Mouse (Mus musculus) c-Kit-negative CD71-positive TER-119-positive erythroid progenitor cells, embryonic 14.5 days (primary cell): ENCODE results near the gene Rpsa.

Source experiments
- DNase-seq: peaks from one replicate; pipeline ENCODE4 v3.0.0-alpha.2; 2013; ENCODE audit warnings: low read depth, low spot score

Gene Rpsa

GRCm38 (mm10) chr9:120113456-120113855 lies 14.0 kb upstream of the Rpsa start:
- DNase-seq, result no peak

GRCm38 (mm10) chr9:120114051-120114788 lies 13.3 kb upstream of the Rpsa start:
- DNase-seq, result no peak

DNA sequence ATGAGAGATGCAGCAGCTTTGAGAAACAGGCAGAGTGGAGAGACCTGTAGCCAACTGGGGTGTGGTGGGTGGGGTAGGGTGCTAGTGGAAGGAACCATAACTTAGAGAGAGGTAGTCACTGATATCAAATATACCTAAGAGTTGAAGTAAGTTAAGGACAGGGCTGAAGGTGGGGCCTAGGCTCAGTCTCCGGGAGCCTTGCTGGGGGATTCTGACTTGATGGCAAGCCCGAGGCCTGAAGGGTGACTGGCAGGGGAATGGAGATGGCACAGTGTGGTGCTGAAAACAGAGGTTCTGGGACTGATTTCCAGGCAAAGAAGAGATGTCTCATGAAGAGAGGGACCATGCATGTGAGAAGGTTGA lies 12.7 kb upstream of the Rpsa start:
- DNase-seq, result peak; percentile 68

- DNase-seq, result peak; percentile 83
Measured at GRCm38 (mm10) chr9:120115580-120115979, 11.9 kb upstream of the Rpsa start.

- peak; percentile 72 for DNase-seq
Measured at GRCm38 (mm10) chr9:120116184-120116624, 11.3 kb upstream of the Rpsa start.

GRCm38 (mm10) chr9:120118212-120118611 lies 9.3 kb upstream of the Rpsa start:
- DNase-seq, result no peak

DNA sequence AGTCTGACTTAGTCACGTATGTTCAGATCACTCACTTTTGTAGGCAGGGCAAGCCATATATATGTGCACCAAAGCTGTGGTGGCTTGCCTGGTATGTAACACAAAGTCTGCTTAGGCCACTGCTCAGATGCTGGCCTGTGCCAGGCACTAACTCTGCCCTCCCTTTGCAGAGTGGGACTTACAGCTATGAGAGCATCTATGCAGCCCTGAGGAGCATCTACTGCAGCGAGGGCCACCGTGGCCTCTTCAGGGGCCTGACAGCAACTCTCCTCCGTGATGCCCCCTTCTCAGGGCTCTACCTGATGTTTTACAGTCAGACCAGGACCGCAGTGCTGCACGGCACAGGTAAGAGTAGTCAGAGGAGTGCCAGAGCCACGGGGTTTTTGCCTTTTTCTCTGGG lies 7.0 kb upstream of the Rpsa start:
- DNase-seq, result no peak

- DNase-seq, result no peak
Measured at GRCm38 (mm10) chr9:120126868-120127267, 621 bp upstream of the Rpsa start.

DNA sequence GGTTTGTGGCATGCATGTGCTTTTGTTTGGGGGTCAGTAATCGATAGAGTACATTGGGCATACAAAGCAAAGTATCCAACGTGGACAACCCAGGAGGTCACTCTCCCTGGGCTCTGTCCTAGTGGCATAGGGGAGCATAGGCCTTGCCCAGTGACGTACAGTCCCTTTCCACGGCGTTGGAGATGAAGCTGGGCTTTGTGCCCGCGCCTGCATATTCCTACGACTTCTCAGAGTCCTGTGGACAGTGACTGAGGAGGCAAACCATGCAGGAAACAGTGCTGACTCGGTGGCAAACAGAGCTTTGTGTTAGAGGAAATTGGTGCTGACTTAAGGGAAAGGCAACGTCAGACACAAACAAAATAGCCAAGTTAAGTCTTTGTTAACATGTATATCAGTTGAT lies 1.8 kb downstream of the Rpsa start:
- no peak for DNase-seq

DNA sequence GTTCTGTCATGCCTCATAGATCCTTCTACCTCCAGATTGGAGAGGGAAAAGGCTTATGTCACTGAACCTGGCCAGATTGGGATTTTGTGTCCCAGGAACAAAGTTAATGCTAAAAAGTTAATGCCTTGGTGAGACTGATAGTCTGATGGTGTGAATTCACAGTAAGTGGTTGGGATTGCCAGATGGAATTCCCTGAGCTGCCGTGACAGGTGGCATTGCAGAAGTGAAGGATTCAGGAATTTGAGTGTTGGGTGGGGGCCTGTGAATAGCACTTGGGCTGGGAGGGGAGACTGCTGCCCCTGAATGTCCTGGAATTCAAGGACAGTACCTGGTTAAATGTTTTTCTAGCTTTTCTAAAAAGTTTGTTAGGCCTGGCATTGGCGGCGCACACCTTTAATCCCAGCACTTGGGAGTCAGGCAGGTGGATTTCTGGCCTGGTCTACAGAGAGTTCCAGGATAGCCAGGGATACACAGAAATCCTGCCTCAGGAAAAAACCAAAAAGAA lies 4.3 kb downstream of the Rpsa start:
- no peak for DNase-seq

GRCm38 (mm10) chr9:120132980-120133754 lies 5.7 kb downstream of the Rpsa start:
- no peak for DNase-seq

DNA sequence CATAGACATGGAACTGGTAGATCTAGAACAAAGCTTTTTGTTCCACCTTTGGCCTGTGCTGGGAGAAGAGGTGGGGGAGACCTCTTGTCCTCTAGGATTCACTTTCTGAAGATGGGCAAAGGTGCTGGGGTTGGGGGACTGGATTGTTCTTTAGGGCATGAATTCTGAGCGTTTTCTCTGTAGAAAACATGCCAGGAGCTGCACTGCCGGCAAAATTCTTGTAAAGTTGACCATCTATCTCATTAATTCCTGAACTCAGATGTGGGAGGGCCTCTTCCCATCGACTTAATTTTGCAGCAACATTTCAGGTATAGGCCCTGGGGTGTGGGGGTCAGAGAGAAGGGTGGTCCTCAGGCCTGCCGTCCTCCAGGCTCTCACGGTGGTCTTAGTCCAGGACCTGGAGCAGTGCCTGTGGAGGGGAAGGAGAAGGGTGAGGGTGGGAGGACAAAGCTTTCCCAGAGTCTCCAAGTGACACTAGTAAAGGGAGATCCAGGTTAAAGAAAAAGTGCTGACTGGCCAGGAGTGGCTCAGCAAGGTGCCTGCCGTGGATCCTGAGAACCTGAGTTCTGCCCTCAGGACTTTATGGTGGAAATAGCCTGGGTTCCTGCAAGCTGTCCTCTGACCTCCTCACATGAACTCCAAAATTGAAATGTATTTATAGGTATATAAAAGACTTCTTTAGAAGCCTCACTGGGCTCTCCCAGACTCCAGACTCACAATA lies 6.4 kb downstream of the Rpsa start:
- no peak for DNase-seq

- DNase-seq, result no peak
Measured at GRCm38 (mm10) chr9:120134529-120135160, 7.2 kb downstream of the Rpsa start.

DNA sequence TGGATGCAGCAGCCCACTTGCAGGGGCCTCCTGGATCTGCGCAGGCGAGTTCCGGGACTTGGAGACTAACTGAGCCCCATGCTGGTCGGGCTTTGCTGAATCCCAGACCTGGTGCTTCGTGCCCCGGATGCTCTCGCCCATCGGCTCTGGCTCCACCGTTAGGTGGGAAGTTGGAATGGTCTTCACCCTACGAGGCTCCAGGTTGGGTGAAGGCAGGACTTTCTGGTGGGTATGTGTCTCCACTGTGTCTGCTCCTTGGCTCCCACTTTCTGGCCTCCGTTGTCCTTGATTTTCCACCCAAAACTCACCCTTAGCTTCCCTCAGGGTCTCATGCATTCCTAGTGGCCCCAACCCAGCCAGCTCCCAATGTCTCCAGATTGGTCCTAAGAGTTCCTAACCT lies 8.0 kb downstream of the Rpsa start:
- no peak for DNase-seq

- peak; percentile 53 for DNase-seq
Measured at GRCm38 (mm10) chr9:120140652-120141051, 13.2 kb downstream of the Rpsa start.

DNA sequence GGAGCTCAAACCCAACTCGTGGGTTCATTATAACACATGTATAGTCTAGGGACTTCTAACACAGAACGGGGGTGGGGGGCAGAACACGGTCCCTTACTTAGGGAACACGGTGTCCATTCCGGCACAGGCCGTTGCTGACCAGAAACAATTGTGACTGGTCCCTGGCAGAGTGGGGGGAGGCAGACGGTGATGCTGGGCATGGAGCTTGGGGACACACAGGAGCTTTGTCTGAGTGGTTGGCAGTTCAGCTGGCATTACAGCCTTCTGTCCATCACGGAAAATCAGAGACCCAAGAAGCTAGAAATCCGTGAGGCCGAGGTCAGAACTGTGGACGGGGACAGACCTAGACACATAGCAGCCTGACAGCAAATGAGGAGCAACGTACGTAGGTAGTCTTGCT lies 17.0 kb downstream of the Rpsa start:
- DNase-seq, result no peak

GRCm38 (mm10) chr9:120149222-120149828 lies 21.8 kb downstream of the Rpsa start, which contains the start of gene Mobp:
Gene Mobp, plus strand, starts transcription at chr9:120149707.
- DNase-seq, result no peak

DNA sequence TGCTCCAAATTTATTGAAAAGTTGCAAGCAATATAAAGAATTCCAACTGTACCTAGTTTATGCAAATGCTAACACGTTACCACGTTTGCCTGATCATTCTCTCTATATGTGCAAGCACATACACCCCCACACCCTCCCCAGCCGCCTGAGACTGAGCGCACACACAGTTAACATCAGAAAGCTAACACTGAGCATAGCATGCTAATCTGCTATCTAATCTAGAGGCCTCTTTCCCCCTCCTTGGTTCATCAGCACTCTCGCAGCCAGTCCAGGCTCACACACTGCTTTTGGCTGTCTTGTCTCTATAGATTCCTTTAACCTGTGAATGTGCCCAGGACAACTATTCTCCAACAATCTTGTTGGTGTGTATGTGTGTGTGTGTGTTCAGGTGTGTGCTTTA lies 23.7 kb downstream of the Rpsa start:
- no peak for DNase-seq

DNA sequence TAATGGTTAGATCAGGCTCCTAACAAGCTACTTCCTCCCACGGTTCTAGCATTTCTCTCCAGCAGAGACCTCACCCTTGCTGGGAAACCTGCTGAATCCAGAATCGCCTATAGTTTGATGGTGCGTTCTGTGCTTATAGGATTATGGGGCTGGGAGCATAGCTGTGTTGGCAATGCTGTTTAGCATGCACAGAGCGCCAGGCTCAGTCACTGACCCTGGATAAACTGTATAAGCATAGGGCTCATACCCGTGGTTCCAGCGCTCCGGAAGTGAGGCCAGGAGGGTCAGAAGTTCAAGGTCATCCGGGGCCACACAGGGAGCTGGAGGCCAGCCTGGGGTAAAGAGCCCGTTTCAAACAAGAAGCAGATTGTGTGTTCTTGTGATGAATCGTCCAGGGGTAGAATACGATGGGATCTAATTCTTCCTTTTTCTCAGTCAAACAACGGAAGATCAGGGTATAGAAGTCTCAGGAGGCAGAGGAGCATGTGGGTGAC lies 24.5 kb downstream of the Rpsa start:
- DNase-seq, result no peak

- DNase-seq, result no peak
Measured at GRCm38 (mm10) chr9:120158047-120158446, 30.6 kb downstream of the Rpsa start.

GRCm38 (mm10) chr9:120163862-120164261 lies 36.4 kb downstream of the Rpsa start:
- no peak for DNase-seq
